Mouse (Mus musculus) stomach, postnatal 0 days (tissue): Measurements from ENCODE around the gene Mrps14.

Experiments used
- CTCF ChIP-seq: IDR thresholded peaks from 2 replicates; pipeline ENCODE4 v1.5.1; 2016; ENCODE audit warnings: antibody characterized with exemption, low read depth, mild to moderate bottlenecking, moderate library complexity
- EP300 ChIP-seq: optimal IDR thresholded peaks from 2 replicates; pipeline ENCODE3; 2016; ENCODE audit warnings: antibody characterized with exemption

DNA sequence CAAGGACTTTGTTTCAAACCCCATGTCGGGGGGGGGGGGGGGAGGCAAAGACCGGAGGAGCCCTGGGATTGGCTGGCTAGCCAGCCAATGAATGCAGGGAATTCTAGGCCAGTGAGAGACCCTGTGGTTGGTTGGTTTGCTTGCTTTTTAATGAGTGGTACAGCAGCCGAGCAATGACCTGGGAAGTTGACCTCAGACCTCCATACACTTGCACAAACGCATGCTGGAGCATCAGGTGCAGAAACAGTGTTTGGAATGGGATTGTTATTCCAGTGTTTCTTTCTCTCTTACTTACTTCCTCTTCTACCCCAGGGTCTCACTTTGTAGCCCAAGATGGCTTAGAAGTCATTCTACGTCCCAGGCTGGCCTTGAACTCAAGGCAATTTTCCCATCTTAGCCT lies 28.4 kb upstream of the Mrps14 start:
- TF ChIP-seq EP300: no peak
- TF ChIP-seq CTCF: no peak
